Mouse (Mus musculus): ENCODE data around the gene Gsta2.

- TF ChIP-seq CTCF (IDR thresholded peaks at IDR 0.05; ENCODE audit: low read depth, low read length), result no peak
- TF ChIP-seq GATA1 (IDR thresholded peaks at IDR 0.05; ENCODE audit: borderline replicate concordance, low read length), result no peak
- no peak for TF ChIP-seq GATA2 (IDR thresholded peaks at IDR 0.05; ENCODE audit: borderline replicate concordance, low read depth, low read length)
- TF ChIP-seq TAL1 (conservative IDR thresholded peaks at IDR 0.05; ENCODE audit: low read depth, low read length), result no peak
Observed at GRCm38 (mm10) chr9:78319499-78319898, 36.1 kb downstream of the Gsta2 start.
